Mouse (Mus musculus): ENCODE data around the gene Brd3. TPM values are rescaled to one million over a fixed set of nuclear protein-coding genes. Genes with fewer than 3 reads are reported as not detected.

Gene Brd3
- 49.1 and 55.1 TPM in 2 replicates for polyA plus RNA-seq (2015; fragmentation: Nextera tagmentation; extraction: Ambion mirVana)

GRCm38 (mm10) chr2:27507562-27507961, at the start of gene Brd3:
TSS of gene Brd3 (minus strand) at chr2:27507662.

DNA sequence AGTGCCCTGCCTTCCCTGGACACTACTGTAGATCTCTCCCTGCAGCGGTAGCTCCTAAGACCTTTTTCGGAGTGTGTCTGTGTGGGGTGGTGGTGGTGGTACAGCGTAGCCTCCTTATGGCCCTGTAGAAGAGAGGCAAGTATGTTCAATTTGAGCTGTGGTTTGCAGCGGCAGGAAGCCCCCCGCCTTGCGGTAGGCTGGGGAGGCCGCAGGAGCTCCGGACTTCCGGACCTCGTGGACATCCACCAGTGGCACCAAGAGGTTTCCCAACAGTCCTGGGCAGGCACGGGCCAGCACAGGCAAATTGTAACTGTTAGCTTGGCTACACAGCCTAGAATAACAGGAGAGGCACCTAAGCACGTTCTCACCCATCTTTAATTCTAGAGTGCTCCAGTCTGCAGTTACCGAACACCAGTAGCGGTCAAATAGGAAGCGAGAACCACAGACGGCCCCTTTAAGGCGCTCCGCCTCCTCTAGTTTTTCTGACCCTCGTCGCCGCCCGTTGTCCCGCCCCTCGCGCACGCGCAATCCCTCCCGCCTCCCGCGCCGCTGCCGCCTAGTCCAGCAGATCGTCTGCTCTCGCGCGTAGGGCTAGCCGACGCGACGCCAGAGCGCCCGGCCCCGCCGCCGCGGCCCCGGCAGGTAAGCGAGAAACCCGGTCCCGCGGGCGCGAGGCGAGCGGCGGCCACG, 7.3 kb upstream of the Brd3 start, which contains the start of gene Wdr5:
Gene Wdr5 (plus strand): TSS at position 519 of the 690 bp plus-strand sequence.

DNA sequence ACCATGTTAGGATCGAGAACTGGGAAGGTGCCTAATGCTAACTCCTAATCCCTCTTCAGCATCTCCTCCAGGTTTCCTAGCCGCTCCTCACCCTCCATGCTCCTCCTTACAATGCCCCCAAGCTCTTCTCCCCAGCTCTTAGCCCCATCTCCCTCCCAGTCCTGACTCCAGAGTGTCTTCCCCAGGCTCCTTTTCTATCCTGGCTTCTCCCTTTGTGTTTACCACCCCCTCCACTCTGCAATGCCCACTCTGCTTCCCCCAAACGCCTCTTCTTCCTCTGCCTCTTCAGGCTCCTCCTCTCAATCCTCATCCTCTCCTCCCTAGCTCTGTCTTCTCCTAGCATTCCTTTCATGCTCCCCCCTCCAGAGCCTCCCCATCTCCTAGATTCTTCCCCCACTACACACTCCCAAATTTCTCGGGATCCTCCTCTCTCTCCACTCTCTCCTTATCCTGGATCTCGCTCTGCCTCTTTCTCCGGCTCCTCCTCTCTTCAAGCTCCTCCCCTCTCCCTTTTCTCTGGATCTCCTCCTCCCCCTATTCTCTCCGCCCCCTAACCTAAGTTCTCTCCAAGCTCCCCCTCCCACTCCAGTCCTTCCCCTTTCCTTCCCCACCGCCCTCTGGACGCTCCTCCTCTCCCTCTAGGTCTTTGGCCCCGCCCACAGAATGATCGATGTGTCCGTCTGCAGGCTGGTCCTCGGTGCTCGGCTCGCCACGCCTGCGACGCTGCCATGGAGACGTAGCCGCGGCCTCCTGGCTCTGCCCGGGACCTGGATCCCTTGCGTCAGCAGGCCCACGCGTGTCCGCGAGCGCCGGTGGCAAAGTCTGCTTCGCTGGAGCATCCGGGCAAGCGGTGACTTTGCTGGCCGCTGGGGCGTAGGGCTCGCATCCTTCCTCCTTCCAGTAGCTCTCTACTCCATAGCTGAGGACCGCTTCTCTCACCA, 65.4 kb downstream of the Brd3 start, which contains the start of gene Brd3os:
Gene Brd3os (plus strand): TSS at position 558 of the 941 bp plus-strand sequence.

DNA sequence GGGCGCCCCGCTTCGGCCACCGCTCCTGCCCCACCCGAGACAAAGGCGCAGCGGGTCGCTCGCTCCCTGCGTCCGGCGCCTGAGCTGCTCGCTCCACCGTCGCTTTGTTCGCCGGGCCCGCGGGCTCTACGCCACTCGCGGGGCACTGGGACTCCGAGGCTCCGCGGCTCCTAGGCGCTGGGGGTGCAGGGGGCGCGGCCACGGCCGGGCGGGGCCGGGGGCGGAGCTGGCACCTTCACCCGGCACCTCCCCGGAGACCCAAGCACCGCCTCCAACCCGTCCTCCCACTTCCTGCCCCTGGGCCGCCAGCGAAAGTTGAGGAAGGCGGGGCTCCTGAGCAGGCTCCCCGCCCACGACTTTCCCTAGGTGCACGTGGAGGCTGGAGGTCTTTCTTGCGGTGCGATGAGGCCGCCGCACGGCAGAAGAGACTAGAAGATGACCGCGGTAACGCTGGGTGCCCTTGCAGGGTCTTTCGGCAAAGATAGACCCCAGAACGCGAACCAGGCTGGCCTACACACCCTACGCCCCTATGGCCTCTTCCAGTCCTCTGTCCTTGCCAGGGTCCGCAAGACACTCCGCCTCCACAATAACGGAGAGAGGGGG, 80.5 kb downstream of the Brd3 start, which contains the start of gene Vav2:
Gene Vav2 (minus strand): TSS at position 179 of the 603 bp plus-strand sequence.

Small RNAs within 50 kb of the gene (microRNA-seq; reads per million reads assigned to microRNA genes)
- gene Gm24049 (not detected), gene Mir7578 (not detected)

Other genes with a start within 250 kb of the Brd3 start
- gene Vav2, start 80.6 kb downstream of the Brd3 start, polyA plus RNA-seq (2015; fragmentation: Nextera tagmentation; extraction: Ambion mirVana): 4.8 and 6.6 TPM in 2 replicates
- gene Brd3os, start 65.3 kb downstream of the Brd3 start, polyA plus RNA-seq (2015; fragmentation: Nextera tagmentation; extraction: Ambion mirVana): 4.0 and 4.1 TPM in 2 replicates
- gene Wdr5, start 7.5 kb upstream of the Brd3 start, polyA plus RNA-seq (2015; fragmentation: Nextera tagmentation; extraction: Ambion mirVana): 21.7 and 25.1 TPM in 2 replicates
- gene Rxra, start 168.8 kb upstream of the Brd3 start, polyA plus RNA-seq (2015; fragmentation: Nextera tagmentation; extraction: Ambion mirVana): 8.6 and 10.0 TPM in 2 replicates